Mouse (Mus musculus) activated CD4-positive, CD25-positive, alpha-beta regulatory T cell, adult 9 weeks (primary cell): ENCODE measurements around the gene Lix1. TPM values are rescaled to one million over a fixed set of nuclear protein-coding genes. Genes with fewer than 3 reads are reported as not detected.

Experiments
- polyA plus RNA-seq: library from polyadenylated mRNA; unstranded; fragments of 100-300 nt; shearing (Covaris generic); gene quantifications from one replicate; pipeline ENCODE4 v1.2.1, GENCODE M21; 2017

The Lix1 gene
- polyA plus RNA-seq, result not detected

GRCm38 (mm10) chr17:17402222-17403004, at the start of gene Lix1:
TSS of gene Lix1 (plus strand) at chr17:17402672.

GRCm38 (mm10) chr17:17373918-17374910, 28.3 kb upstream of the Lix1 start, which contains the start of gene Riok2:
TSS of gene Riok2 (plus strand) at chr17:17374309.

Other genes starting within 250 kb of the Lix1 start
- gene Riok2, start 28.4 kb upstream of the Lix1 start, polyA plus RNA-seq, result 25.9 TPM
- gene Lnpep, start 222.4 kb downstream of the Lix1 start, polyA plus RNA-seq, result 64.2 TPM